Mouse (Mus musculus): ENCODE results near the gene Fam189a1. TPM values are rescaled to one million over a fixed set of nuclear protein-coding genes. Genes with fewer than 3 reads are reported as not detected.

Gene Fam189a1
- total and polyA plus RNA-seq, 3 experiments, result 0.10 TPM; not detected in 2

DNA sequence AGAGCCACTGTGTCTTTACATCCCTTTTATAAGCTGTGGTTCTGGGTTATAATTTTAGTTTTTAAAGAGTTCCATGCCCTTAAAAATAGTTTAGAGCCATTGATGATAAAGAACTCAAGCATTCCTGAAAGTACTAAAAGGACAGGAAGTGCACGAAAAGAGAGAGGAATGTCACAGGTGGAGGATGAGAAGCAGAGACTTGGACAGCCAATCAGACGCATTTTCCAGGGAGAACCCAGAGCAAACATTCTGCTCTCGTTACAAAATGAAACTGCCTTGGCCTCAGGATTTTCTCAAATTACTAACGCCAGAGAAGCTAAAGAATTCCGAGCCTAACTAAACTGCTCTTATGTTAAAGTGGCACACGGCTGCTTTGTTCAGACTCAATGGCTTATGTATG lies 197.3 kb downstream of the Fam189a1 start:
- Histone ChIP-seq H3K4me2 (ENCODE audit: insufficient read depth, low read depth, poor library complexity, severe bottlenecking) (no peak overlapping the region), H3K4me3 (replicated peaks in 1 of 3; ENCODE audit: low read depth in 2 of 3, low read length in 2 of 3, poor library complexity in 1 of 3) (no peak overlapping the region), H3K9ac (ENCODE audit: insufficient read depth, low read depth) (no peak overlapping the region), H3K27ac (ENCODE audit: insufficient read depth, low read depth) (no peak overlapping the region), H3K4me1 (ENCODE audit: control insufficient read depth in 1 of 2, insufficient read depth in 2 of 2) (no peaks in the 10 kb centered on the region), H3K79me2 (replicated peaks; ENCODE audit: control insufficient read depth, extremely low read depth, insufficient read depth, poor library complexity, severe bottlenecking) (no peaks in the 10 kb centered on the region), H3K27me3 (replicated peaks) (peaks cover 37% of the 10 kb centered on the region), H3K36me3 (replicated peaks in 1 of 2; ENCODE audit: control insufficient read depth in 1 of 2, insufficient read depth in 1 of 2, low read length in 1 of 2) (no peaks in the 10 kb centered on the region), H3K9me3 (replicated peaks; ENCODE audit: low read length) (no peaks in the 10 kb centered on the region)
- in situ Hi-C loops (cut with MboI; ENCODE audit: low pct_ligation_motif_present, low pct_unique_long_range_greater_than_20kb, low sequenced_read_pairs), result no loop called here
- dilution Hi-C loops (cut with MboI; ENCODE audit: extremely low pct_ligation_motif_present, extremely low pct_unique_long_range_greater_than_20kb, low sequenced_read_pairs), result no loop called here
- no peak for DNase-seq (ENCODE audit: extremely low read depth)
- TF ChIP-seq ZC3H11A (IDR thresholded peaks at IDR 0.05; ENCODE audit: low read depth, low read length) (no peak), MEF2A (IDR thresholded peaks at IDR 0.05; ENCODE audit: borderline replicate concordance, low read depth, low read length) (no peak), BHLHE40 (IDR thresholded peaks at IDR 0.05; ENCODE audit: low read depth, low read length) (no peak), POLR2AphosphoS2 (IDR thresholded peaks at IDR 0.05; ENCODE audit: low read depth, low read length) (no peak), UBTF (IDR thresholded peaks at IDR 0.05; ENCODE audit: low read depth, low read length) (no peak), GABPA (IDR thresholded peaks at IDR 0.05; ENCODE audit: insufficient replicate concordance, low read depth, low read length) (no peak), TBP (conservative IDR thresholded peaks at IDR 0.05; ENCODE audit: low read depth, low read length) (no peak), SMC3 (IDR thresholded peaks at IDR 0.05; ENCODE audit: low read depth, low read length) (no peak), KAT2A (IDR thresholded peaks at IDR 0.05; ENCODE audit: insufficient replicate concordance, low read length) (no peak), TCF12 (IDR thresholded peaks at IDR 0.05; ENCODE audit: low read depth, low read length) (no peak), MAFK (IDR thresholded peaks at IDR 0.05; ENCODE audit: insufficient replicate concordance, low read length) (no peak), RAD21 (IDR thresholded peaks at IDR 0.05; ENCODE audit: low read depth, low read length) (no peak), PAX5 (IDR thresholded peaks at IDR 0.05; ENCODE audit: low read length) (no peak), NRF1 (IDR thresholded peaks at IDR 0.05; ENCODE audit: low read depth, low read length) (no peak), MYC (IDR thresholded peaks at IDR 0.05; ENCODE audit: low read depth, low read length) (no peak), MXI1 (IDR thresholded peaks at IDR 0.05; ENCODE audit: low read depth, low read length) (no peak), USF1 (IDR thresholded peaks at IDR 0.05; ENCODE audit: low read depth, low read length) (no peak)

- in situ Hi-C loops (cut with MboI; ENCODE audit: low pct_ligation_motif_present, low pct_unique_long_range_greater_than_20kb, low sequenced_read_pairs) (no loop called here), dilution Hi-C loops (cut with MboI; ENCODE audit: extremely low pct_ligation_motif_present, extremely low pct_unique_long_range_greater_than_20kb, low sequenced_read_pairs) (no loop called here)
- H3K4me2 ChIP-seq (ENCODE audit: insufficient read depth, low read depth, poor library complexity, severe bottlenecking), result no peak overlapping the region
- no peaks in the 10 kb centered on the region for H3K79me2 ChIP-seq (replicated peaks; ENCODE audit: control insufficient read depth, extremely low read depth, insufficient read depth, poor library complexity, severe bottlenecking)
- peaks cover 34% of the 10 kb centered on the region for H3K27me3 ChIP-seq (replicated peaks)
- no peak overlapping the region for H3K27ac ChIP-seq (ENCODE audit: insufficient read depth, low read depth)
- TF ChIP-seq ZNF384 (IDR thresholded peaks at IDR 0.05; ENCODE audit: low read depth, low read length) (no peak), IRF4 (IDR thresholded peaks at IDR 0.05; ENCODE audit: low read depth, low read length) (no peak)
- H3K9me3 ChIP-seq (replicated peaks; ENCODE audit: low read length), result no peaks in the 10 kb centered on the region
- H3K9ac ChIP-seq (ENCODE audit: insufficient read depth, low read depth), result no peak overlapping the region
- no peaks in the 10 kb centered on the region for H3K4me1 ChIP-seq (ENCODE audit: control insufficient read depth in 1 of 2, insufficient read depth in 2 of 2)
- H3K36me3 ChIP-seq (replicated peaks in 1 of 2; ENCODE audit: control insufficient read depth in 1 of 2, insufficient read depth in 1 of 2, low read length in 1 of 2), result no peaks in the 10 kb centered on the region
- no peak overlapping the region for H3K4me3 ChIP-seq (replicated peaks in 1 of 3; ENCODE audit: low read depth in 2 of 3, low read length in 2 of 3, poor library complexity in 1 of 3)
- DNase-seq (ENCODE audit: extremely low read depth), result no peak
These were observed 204.2 kb downstream of the Fam189a1 start for GRCm38 (mm10) chr7:64952181-64952580.
